Mouse (Mus musculus): ENCODE measurements around the gene Hbb-bs.
"Not testable (repeated sequence)": the region's sequence is repeated elsewhere in the genome, so short reads cannot be mapped to it uniquely, and the experiment has no call there.

Hbb-bs gene

DNA sequence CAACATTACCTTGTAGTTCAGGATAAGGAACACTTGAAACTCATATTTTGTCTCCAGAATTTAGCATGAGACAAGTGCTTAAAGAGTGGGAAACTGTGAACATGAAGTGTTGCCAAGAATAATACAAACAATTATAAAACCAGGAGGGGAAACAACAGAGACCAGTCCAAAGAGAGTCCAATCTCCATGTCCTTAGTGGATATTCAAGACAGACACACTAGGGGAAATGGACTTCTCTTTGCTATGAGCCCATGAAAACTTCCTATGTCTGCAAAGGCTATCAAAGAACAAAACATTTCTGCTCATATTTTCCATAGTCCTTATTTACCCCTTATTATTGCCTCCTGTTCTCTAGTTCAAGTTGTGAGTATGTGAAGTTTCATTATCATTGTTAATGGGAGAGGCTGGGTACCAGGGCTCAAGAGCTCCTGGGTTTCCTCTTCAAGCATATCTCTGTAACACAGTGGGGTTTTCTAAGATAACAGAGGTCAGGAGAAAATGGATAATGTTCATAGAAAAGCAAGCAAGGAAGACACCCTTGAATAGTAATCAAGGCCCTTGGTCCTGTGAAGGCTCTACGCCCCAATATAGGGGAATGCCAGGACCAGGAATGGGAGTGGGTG lies 16.6 kb downstream of the Hbb-bs start:
- no peak for DNase-seq (ENCODE audit: low spot score)

DNA sequence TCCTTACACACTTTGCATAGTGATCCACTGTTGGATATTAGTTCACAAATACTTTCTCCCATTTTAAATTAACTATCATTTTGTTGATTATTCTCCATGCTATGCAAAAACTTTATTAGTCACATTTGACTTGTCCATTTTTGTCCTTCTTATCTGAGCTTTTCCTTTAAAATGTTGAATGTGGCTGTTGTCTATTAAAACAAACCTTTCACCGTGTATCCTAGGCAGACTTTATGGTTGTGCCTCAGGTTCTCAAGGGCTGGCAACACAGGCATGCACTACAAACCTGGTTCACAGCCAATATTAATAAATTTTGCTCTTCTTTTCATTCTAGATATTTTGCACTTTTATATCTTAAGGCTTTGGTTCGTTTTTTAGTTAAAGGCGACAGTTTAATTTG lies 17.1 kb downstream of the Hbb-bs start:
- DNase-seq (ENCODE audit: low spot score), result no peak

DNA sequence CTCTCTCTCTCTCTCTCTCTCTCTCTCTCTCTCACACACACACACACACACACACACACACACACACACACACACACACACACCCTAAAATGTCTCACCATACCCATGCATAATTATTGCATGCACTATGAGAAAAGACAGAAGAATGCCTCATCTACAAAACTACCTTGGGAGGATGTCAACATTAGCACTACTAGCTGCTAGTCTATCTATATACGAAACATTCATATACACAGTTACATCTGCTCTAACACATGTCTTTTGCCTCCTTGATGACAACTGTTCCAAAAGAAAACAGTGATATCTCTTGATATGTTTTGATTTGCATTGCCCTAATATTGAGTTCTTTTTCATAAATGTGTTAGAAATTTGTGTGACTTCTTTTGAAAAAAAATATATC lies 17.6 kb downstream of the Hbb-bs start:
- DNase-seq (ENCODE audit: low spot score), result no peak

DNA sequence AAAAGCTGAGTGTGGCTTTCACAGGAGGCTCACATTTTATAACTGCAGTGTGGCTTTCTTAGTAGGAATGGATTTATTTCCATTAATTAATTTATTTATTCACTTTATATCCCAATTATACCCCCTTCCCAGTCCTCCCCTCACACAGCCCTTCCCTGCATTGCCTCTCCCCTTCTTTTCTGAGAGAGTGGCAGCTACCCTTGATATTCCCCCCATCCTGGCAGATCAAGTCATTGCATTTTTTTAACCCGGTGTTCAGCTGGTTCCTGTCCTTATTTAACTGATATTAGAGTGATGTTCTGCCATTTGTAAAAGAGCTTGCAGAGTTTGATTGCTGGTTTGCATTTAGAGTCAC lies 18.1 kb downstream of the Hbb-bs start:
- DNase-seq (ENCODE audit: low spot score), result no peak

DNA sequence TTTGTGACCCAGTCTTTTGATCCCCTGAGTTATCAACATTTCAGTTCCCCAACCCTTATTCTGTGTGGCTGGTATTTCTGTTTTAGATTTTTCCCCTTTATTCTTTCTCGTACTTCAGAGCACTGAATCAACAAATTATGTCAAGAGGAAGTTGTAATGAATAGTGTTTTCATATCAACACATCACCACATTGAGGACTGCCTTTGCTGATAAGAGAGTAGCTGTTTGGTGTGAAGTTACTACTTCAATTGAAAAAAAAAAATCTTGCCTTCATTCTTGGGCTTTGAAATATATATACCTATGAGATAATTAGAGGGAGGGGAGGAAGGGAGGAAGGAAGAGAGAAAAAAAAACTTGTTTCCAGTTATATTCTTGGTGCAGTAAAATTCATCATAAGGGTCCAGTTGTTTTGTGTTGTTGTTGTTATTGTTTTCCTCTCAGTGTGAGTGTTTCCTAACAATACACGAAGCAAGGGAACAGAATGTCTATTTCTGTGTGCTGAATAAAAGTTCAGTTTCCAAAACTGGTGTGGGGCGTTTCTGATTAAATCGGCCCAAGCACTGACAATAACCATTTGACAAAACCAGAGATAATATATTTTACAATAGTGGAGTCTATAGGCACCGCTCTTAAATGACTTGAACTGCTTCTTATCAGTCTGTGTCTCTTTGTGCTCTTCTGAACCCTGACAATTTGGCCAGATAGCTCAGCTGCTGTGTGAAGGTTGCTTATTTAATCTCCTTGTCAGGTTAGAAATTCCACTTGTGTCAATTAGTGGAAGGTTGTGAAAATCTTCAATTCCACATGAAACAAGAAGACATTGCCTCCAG lies 18.7 kb downstream of the Hbb-bs start:
- no peak for DNase-seq (ENCODE audit: low spot score)

DNA sequence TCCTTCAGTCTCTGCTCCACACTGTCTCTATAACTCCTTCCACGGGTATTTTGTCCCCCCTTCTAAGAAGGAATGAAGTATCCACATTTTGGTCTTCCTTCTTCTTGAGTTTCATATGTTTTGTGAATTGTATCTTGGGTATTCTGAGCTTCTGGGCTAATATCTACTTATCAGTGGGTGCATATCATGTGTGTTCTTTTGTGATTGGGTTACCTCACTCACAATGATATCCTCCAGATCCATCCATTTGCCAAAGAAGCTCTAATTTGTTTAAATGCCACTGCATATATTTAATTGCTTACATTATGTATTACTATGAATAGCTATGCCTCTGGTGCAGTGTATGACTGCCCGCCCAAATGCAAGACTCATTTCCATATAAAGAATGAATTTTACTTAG lies 19.8 kb downstream of the Hbb-bs start:
- not testable (repeated sequence) for DNase-seq (ENCODE audit: low spot score)

DNA sequence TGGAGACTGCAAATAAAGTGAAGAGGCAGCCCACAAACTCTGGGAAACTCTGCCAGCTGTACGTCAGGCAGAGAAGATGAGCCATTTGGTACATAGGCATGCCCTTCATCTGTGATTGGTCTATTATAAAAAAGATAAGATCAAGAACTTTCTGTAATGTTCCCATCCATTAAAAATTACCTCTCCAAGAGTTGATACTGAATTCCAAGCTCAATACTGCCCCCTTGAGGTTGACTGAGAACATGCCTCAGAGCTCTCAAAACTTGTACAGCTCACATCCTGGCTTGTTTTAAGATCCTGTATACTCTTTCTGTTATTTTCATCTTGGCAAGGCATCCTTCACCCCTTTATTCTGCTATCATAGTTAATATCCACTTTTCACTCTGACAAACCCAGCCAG lies 21.0 kb downstream of the Hbb-bs start:
- DNase-seq (ENCODE audit: low spot score), result no peak

DNA sequence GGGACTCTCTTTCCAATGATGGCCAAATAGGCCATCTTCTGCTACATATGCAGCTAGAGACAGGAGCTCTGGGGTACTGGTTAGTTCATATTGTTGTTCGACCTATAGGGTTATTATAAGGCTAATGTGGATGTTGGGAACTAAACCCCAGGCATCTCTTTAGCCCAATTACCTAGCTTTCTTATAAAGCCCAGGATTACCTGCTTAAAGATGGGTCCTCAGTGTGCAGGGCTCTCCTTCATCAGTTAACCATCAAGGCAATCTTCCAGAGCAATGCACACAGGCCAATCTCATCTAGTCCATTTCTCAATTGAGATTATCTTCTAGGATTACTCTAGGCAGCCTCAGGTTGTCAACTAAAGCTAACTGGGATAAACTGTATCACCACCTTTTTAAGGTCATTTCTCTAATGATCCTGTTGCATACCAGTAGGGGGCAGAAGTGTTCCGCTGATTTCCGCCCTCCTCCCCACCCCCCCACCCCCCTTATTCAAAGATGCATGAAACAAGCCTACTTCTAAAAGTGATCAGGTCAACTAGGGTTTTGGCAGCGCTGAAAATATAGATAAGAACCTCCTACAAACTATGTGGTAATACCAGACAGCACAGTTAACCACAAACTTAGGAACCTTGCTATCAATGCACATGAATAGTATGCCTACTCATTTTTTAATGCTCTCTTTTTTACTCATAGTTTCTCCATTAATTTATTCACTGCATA lies 35.1 kb downstream of the Hbb-bs start:
- no peak for DNase-seq (ENCODE audit: low spot score)

DNA sequence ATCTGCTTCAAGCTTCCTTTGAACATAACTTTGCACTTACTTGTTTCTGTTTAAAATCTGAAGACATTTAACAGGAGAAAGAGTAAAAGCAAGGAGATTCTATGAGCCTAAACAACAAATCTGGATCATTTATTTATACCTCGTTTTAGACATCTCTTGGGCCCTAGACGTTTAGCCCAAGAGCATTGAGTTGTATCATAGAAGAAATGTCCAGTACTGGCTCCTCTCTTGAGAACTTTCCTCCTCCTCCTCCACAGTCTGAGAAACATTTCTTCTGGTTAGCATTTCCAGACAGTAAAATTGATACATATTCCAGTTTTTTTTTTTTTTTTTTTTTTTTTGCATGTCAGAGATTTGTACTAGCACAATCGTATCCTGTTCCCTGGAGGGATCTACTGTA lies 36.2 kb downstream of the Hbb-bs start, which contains the start of gene Olfr67:
Olfr67 (minus strand) TSS at position 101 of the 400 bp plus-strand sequence.
- no peak for DNase-seq (ENCODE audit: low spot score)

DNA sequence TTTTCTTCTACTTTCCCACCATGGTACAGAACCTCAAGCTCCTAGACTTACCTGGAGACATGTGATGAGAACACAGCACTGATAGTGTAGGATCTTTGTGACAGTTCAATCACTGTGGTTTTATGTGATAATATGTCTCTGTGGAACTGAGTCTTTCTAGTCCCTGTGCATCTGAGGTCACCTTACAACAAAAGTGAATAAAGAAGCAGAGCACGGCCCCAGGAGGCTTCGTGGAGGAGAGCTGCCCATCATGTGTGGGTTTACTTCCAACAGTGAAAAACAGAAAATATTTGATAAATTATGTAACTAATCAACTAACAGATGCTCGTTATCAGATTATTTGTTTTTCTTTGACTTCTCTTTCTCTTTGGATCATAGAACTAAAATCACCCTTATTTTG lies 48.3 kb downstream of the Hbb-bs start, which contains the start of gene Olfr68:
Olfr68 (minus strand) TSS at position 101 of the 400 bp plus-strand sequence.
- DNase-seq (ENCODE audit: low spot score), result no peak

DNA sequence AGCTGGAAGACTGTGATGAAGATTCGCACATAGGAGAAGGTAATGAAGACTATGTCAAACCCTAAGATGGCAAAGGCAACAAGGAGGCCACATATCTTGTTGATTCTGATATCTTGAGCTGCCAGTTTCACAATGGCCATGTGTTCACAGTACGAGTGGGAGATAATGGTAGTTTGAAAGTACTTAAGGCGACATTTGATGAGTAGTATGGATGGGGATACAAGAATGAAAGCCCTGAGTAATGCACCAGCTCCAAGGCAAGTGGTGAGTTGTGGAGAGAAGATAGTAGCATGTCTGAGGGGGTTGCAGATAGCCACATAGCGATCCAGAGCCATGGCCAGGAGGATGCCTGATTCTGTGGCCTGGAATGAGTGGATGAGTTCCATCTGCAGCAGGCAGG lies 50.2 kb downstream of the Hbb-bs start:
- not testable (repeated sequence) for DNase-seq (ENCODE audit: low spot score)
